Mouse (Mus musculus): ENCODE measurements at regions not wholly inside any gene's neighbourhood (a gene's known extent, or its start where the extent isn't known, plus 50 kb on each side); places are given as distances from the start of the nearest gene placed in this dataset.
"Not testable (repeated sequence)": the region's sequence is repeated elsewhere in the genome, so short reads cannot be mapped to it uniquely, and the experiment has no call there.

DNA sequence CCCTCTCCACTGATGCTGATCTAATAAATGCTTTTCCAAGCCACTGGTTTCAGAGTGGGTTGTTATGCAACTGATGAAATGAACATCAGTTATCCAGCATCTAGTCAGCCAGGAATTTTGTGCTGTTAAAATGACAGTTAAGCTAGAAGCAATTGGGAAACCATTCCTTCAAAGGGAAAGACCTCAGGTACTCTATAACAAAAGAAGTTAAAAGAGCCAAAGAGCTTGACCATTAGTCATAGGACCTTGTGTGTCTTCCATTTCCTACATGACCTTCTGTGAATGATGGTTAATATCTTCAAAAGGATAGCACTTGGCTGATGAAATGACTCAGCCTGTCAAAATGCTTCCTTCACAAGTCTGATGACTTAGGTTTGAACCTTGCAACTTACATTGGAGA, 275.6 kb upstream of the Pfkp start:
- H3K27me3 ChIP-seq (ENCODE audit: control insufficient read depth, insufficient read depth, low read length): no peaks in the 10 kb centered on the region
- H3K36me3 ChIP-seq (ENCODE audit: control insufficient read depth, insufficient read depth, low read length): no peaks in the 10 kb centered on the region
- H3K4me3 ChIP-seq (ENCODE audit: low read depth, low read length): no peak overlapping the region
- TF ChIP-seq CTCF (IDR thresholded peaks at IDR 0.05; ENCODE audit: extremely low read depth, insufficient read length, insufficient replicate concordance, low read depth, low read length): no peak
- no peak for TF ChIP-seq POLR2A (IDR thresholded peaks at IDR 0.05; ENCODE audit: low read depth, low read length)
- H3K4me1 ChIP-seq (ENCODE audit: control insufficient read depth, insufficient read depth, insufficient read length, low read length): no peaks in the 10 kb centered on the region
- no peak overlapping the region for H3K27ac ChIP-seq (ENCODE audit: insufficient read depth, low read depth, low read length)

DNA sequence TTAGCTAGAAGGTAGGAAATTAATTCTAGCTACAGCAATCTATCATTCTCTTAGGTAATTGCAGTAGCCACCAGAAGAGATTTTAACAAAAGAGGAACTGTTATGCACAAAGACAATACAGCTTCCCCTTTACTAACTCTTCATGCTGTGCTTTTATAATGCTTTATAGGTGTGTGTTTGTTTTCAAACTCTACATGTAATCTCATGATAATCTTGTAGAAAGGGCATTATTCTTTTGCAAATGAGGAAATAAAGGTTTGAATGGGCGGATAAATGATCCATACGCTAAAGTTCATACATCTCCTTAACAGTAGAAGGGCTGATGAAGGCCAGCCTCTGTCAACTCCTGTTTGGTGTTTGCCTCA, 273.8 kb upstream of the Pfkp start:
- H3K4me3 ChIP-seq (ENCODE audit: low read depth, low read length): no peak overlapping the region
- WGBS: 63% methylated on average over 2 of the region's 2 CpGs
- H3K27me3 ChIP-seq (ENCODE audit: control insufficient read depth, insufficient read depth, low read length): no peaks in the 10 kb centered on the region
- no peaks in the 10 kb centered on the region for H3K4me1 ChIP-seq (ENCODE audit: control insufficient read depth, insufficient read depth, insufficient read length, low read length)
- TF ChIP-seq CTCF (IDR thresholded peaks at IDR 0.05; ENCODE audit: extremely low read depth, insufficient read length, insufficient replicate concordance, low read depth, low read length) (no peak), POLR2A (IDR thresholded peaks at IDR 0.05; ENCODE audit: low read depth, low read length) (no peak)
- H3K27ac ChIP-seq (ENCODE audit: insufficient read depth, low read depth, low read length): no peak overlapping the region
- no peaks in the 10 kb centered on the region for H3K36me3 ChIP-seq (ENCODE audit: control insufficient read depth, insufficient read depth, low read length)

DNA sequence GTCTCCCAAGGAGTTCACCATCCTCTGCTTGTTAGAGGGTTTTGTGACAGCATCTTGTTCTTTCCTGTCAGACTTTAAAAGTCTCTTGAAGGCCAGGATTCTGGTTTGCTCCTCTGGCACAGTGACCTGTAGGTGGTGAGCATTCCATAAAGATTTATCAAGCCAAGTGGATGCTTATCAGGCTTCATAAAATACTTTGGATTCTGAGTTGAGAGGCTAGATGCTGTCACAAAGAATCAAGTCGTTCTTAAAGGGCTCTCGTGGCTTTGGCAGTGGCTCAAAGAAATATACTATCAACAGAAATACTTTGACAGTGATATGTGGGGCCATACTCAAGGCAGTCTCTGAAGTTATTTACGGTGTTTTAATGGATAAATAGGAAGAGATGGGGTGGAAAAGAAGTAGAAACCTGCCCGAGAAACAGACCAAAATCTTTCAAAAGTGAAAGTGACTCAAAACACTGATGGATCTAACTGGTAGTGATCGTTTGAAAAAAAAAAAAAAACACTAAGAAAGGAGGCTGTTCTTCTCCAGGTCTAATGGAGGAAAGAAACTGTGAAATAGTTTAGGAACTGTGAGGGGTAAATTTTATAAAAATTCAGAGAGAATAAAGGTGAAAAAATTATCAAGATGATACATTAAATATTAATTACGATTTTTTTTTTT, 273.2 kb upstream of the Pfkp start:
- TF ChIP-seq POLR2A (IDR thresholded peaks at IDR 0.05; ENCODE audit: low read depth, low read length) (no peak), CTCF (IDR thresholded peaks at IDR 0.05; ENCODE audit: extremely low read depth, insufficient read length, insufficient replicate concordance, low read depth, low read length) (no peak)
- no peaks in the 10 kb centered on the region for H3K4me1 ChIP-seq (ENCODE audit: control insufficient read depth, insufficient read depth, insufficient read length, low read length)
- 31% methylated on average over 6 of the region's 6 CpGs for WGBS

DNA sequence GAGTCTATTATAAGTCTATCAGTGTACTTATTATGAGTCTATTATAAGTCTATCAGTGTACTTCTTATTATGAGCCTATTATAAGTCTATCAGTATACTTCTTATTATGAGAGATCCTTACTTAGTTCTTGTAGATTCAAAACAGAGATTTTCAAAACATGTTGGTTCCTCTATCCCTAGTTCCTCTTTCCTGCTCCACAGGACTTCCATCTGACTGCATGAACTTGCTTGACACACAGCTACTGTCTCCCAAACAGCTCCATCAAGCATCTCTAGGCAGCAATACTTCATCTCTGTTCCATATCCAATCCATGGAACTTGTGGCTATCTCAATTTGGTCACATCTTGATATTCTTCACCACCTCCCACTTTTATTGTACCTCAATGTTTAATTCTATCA, 257.4 kb upstream of the Pfkp start:
- Histone ChIP-seq H3K4me3 (ENCODE audit: low read depth, low read length) (no peak overlapping the region), H3K36me3 (ENCODE audit: control insufficient read depth, insufficient read depth, low read length) (no peaks in the 10 kb centered on the region), H3K27ac (ENCODE audit: insufficient read depth, low read depth, low read length) (no peak overlapping the region), H3K4me1 (ENCODE audit: control insufficient read depth, insufficient read depth, insufficient read length, low read length) (no peaks in the 10 kb centered on the region), H3K27me3 (ENCODE audit: control insufficient read depth, insufficient read depth, low read length) (no peaks in the 10 kb centered on the region)
- no peak for TF ChIP-seq CTCF (IDR thresholded peaks at IDR 0.05; ENCODE audit: extremely low read depth, insufficient read length, insufficient replicate concordance, low read depth, low read length)
- no peak for TF ChIP-seq POLR2A (IDR thresholded peaks at IDR 0.05; ENCODE audit: low read depth, low read length)

More for the DNA sequence above, 273.2 kb upstream of the Pfkp start:
- no peaks in the 10 kb centered on the region for H3K36me3 ChIP-seq (ENCODE audit: control insufficient read depth, insufficient read depth, low read length)
- no peak overlapping the region for H3K4me3 ChIP-seq (ENCODE audit: low read depth, low read length)
- H3K27me3 ChIP-seq (ENCODE audit: control insufficient read depth, insufficient read depth, low read length): no peaks in the 10 kb centered on the region
- no peak overlapping the region for H3K27ac ChIP-seq (ENCODE audit: insufficient read depth, low read depth, low read length)

DNA sequence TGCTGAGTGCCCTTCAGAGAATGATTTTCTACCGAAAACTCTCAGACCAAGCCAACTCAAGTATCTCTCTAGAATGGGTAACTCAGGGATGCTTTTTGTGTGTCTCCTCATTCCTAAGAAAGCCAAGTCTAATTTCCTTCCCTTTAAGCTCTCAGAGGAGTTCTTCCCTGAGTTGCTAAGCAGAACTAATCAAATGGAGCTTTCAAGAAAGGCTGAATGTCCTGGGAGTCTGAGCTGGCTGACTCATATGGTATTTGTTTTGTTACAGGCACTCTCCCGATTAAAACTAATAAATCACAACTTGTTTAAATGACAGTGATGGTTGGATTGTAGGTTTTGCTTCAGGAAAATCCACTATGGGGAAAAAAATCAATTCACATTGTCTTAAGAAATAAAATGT, 253.1 kb upstream of the Pfkp start:
- Histone ChIP-seq H3K4me3 (ENCODE audit: low read depth, low read length) (no peak overlapping the region), H3K27ac (ENCODE audit: insufficient read depth, low read depth, low read length) (no peak overlapping the region), H3K36me3 (ENCODE audit: control insufficient read depth, insufficient read depth, low read length) (no peaks in the 10 kb centered on the region), H3K27me3 (ENCODE audit: control insufficient read depth, insufficient read depth, low read length) (no peaks in the 10 kb centered on the region), H3K4me1 (ENCODE audit: control insufficient read depth, insufficient read depth, insufficient read length, low read length) (no peaks in the 10 kb centered on the region)
- WGBS: 46% methylated on average over 2 of the region's 2 CpGs
- no peak for TF ChIP-seq CTCF (IDR thresholded peaks at IDR 0.05; ENCODE audit: extremely low read depth, insufficient read length, insufficient replicate concordance, low read depth, low read length)
- TF ChIP-seq POLR2A (IDR thresholded peaks at IDR 0.05; ENCODE audit: low read depth, low read length): no peak

DNA sequence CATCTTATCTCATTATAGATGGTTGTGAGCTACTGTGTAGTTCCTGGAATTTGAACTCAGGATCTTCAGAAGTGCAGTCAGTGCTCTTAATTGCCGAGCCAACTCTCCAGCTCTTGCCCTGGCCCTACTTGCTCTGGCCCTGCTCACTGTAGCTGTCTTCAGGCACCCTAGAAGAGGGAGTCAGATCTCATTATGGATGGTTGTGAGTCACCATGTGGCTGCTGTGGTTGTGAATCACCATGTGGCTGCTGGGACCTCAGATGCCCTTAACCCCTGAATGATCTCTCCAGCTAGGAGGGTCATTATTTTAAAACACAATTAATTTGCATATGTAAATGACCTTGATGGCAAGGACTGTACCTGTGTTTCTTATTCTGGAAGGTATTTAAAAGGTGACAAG, 249.1 kb upstream of the Pfkp start:
- Histone ChIP-seq H3K27me3 (ENCODE audit: control insufficient read depth, insufficient read depth, low read length) (no peaks in the 10 kb centered on the region), H3K4me3 (ENCODE audit: low read depth, low read length) (no peak overlapping the region), H3K36me3 (ENCODE audit: control insufficient read depth, insufficient read depth, low read length) (no peaks in the 10 kb centered on the region), H3K4me1 (ENCODE audit: control insufficient read depth, insufficient read depth, insufficient read length, low read length) (no peaks in the 10 kb centered on the region), H3K27ac (ENCODE audit: insufficient read depth, low read depth, low read length) (no peak overlapping the region)
- 58% methylated on average over 1 of the region's 1 CpGs for WGBS
- TF ChIP-seq POLR2A (IDR thresholded peaks at IDR 0.05; ENCODE audit: low read depth, low read length) (no peak), CTCF (IDR thresholded peaks at IDR 0.05; ENCODE audit: extremely low read depth, insufficient read length, insufficient replicate concordance, low read depth, low read length) (no peak)

DNA sequence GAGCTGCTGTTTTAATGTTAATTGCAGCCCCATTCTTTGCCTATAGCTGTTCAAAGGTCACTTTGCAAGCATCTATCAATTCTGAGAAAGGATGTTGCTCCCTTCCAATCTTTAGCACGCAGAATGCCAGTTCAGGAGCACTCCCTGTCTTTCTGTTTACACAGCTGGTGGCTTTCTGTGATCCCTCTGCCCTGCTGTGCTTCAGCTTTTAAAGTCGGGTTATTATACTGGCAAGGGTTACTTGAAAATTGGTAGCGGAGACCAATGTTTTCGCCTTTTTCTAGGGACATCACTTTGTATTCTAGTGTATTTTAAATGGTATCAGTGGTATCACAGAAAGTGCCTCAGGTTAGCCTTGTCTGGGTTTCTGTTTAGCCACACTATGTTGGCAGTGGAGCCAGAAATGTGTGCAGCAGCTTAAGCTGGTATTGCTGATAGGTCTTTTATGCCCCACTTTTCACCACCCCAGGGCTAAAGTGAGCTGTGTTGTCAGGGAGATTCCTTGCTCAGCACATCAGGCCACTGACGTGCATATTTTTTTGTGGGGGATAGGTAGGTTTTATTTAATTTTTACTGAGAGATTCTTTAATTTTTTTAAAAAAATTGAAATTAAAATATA, 243.0 kb upstream of the Pfkp start:
- 35% methylated on average over 5 of the region's 5 CpGs for WGBS

DNA sequence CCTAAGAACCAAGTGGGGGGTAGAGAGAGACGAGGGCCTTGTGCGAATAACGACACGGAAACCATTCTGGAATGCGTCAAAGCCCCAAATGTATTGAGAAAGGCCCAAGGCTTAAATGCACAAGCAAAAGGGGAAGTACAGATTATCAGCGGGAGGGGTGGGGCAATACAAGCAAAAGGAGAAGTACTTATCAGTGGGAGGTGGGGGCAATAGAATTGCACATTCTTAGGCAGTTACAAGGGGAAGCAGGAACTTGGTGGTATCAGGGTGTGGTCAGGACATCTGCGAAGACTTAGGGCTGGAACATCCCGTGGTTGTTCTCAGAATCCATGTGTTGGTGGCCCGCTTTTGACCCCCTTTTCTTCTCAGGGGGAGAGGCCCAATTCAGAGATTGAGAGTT, 240.9 kb upstream of the Pfkp start:
- 72% methylated on average over 9 of the region's 9 CpGs for WGBS
- not testable (repeated sequence) for H3K4me3 ChIP-seq (ENCODE audit: low read depth, low read length); H3K27me3 ChIP-seq (ENCODE audit: control insufficient read depth, insufficient read depth, low read length); H3K4me1 ChIP-seq (ENCODE audit: control insufficient read depth, insufficient read depth, insufficient read length, low read length); H3K36me3 ChIP-seq (ENCODE audit: control insufficient read depth, insufficient read depth, low read length); H3K27ac ChIP-seq (ENCODE audit: insufficient read depth, low read depth, low read length)

More for the DNA sequence above, 243.0 kb upstream of the Pfkp start:
- Histone ChIP-seq H3K4me3 (ENCODE audit: low read depth, low read length) (no peak overlapping the region), H3K4me1 (ENCODE audit: control insufficient read depth, insufficient read depth, insufficient read length, low read length) (no peaks in the 10 kb centered on the region), H3K36me3 (ENCODE audit: control insufficient read depth, insufficient read depth, low read length) (no peaks in the 10 kb centered on the region), H3K27me3 (ENCODE audit: control insufficient read depth, insufficient read depth, low read length) (no peaks in the 10 kb centered on the region), H3K27ac (ENCODE audit: insufficient read depth, low read depth, low read length) (no peak overlapping the region)
- no peak for TF ChIP-seq POLR2A (IDR thresholded peaks at IDR 0.05; ENCODE audit: low read depth, low read length)
- no peak for TF ChIP-seq CTCF (IDR thresholded peaks at IDR 0.05; ENCODE audit: extremely low read depth, insufficient read length, insufficient replicate concordance, low read depth, low read length)
